Mouse (Mus musculus): ENCODE data around the gene Smdt1.

The Smdt1 gene

DNA sequence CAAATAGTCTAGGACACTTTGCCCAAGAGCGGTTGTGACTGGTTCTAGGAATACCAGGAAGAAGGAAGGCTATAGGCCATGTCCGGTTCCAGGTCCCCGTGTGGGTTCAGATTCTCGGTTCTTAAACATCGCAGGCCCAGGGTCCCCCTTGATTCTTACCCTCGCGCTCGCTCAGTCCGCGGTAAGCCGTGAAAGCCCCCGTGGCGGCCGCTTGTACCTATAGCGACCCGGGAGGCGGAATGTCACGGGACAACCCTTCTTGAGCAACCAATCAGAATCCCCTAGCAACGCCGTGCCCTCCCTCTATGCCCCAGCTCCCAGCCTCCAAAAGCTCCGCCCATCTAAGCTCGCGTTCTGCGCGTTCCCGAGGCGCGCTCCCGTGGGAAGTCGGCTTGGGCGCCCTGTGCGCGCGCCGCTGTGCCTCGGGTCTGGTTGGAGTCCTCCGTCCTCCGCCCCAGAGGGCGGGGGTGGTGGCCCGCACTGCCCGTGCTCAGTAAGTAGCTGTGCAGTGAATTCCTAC, at the start of gene Smdt1, which contains the start of the genes Naga and Pheta2:
Smdt1 (plus strand) TSS at position 367 of the 520 bp plus-strand sequence.
Naga (minus strand) TSS at position 333 of the 520 bp plus-strand sequence.
Pheta2 (plus strand) TSS at position 350 of the 520 bp plus-strand sequence.
- DNase-seq (ENCODE audit: low read depth, low spot score): peak; percentile 97

DNA sequence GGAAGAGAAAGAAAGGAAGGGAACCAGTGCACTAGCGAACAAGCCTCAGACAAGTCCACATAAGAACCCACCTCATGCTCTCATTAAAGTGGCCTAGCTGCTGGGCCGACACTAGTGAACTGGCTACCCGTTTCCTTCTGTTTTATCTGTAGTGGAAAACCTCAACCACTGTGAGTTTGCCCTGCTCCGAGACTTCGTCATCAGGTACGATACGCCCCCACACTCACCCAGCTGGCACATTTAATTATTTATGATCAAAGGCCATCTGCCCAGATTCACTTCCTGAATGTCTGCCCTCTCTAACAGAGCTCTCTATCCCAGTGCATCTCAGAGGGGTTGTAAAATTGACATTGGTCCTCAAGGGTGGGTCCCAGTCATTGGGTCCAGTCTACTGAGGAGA, 48.5 kb upstream of the Smdt1 start:
- no peak for DNase-seq (ENCODE audit: low read depth, low spot score)

DNA sequence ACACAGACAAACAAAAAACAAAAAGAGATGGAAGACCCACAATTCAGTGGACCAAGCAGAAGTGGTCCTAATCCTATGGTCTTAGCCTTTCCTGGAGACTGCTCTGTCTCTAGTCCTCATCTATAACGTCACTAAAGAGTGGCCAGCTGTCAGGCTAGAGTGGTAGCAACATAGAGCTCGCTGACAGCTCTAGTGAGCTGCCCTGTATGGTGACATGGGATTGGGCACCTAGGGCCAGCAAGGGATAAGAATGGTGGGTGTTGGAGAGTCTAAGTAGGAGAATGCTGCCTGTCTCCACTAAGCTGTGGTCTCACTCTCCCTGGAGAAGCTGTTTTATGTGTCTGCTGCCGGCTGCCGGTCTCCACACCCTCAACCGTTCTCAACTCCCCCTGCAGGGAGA, 45.9 kb upstream of the Smdt1 start:
- DNase-seq (ENCODE audit: low read depth, low spot score): no peak

DNA sequence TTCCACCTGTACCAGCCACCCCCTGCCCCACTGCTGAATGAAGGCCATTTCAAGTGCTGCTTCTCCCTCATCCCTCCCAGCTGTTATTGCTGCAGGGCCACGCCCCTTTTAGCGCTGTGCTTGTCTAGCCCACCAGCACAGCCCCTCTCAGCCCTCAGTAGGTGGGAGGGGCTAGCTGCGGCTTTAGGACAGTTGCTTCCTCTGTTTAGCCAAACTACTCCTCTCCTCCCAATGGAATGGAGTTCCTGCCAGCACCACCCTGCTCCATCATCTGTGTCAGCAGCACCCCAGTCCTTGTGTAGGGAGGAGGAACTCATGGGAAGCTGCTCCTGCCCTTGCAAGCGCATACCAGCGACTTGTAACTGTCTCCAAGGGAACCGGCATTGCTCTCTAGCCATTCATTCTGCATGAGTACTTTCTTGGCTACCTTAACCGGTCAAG, 45.5 kb upstream of the Smdt1 start:
- DNase-seq (ENCODE audit: low read depth, low spot score): peak; percentile 49

DNA sequence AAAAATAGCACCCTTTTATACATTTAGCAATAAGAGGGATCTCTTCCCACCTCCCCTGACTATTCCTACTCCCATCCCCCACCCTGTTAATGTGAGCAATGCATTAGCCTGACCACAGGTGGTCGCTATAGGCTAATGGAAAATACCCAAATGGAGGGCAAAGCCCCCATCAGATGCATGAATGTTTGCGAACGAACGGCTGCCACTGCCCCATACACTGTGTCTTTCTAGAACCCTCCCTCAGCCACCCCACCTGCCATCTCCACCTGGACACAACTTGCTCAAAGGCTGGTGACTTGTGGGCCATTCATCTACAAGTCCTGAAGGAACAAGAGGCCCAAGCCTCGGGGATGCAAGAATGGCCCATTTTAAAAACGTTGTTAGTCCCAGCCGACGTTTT, 44.7 kb upstream of the Smdt1 start:
- DNase-seq (ENCODE audit: low read depth, low spot score): peak; percentile 58

DNA sequence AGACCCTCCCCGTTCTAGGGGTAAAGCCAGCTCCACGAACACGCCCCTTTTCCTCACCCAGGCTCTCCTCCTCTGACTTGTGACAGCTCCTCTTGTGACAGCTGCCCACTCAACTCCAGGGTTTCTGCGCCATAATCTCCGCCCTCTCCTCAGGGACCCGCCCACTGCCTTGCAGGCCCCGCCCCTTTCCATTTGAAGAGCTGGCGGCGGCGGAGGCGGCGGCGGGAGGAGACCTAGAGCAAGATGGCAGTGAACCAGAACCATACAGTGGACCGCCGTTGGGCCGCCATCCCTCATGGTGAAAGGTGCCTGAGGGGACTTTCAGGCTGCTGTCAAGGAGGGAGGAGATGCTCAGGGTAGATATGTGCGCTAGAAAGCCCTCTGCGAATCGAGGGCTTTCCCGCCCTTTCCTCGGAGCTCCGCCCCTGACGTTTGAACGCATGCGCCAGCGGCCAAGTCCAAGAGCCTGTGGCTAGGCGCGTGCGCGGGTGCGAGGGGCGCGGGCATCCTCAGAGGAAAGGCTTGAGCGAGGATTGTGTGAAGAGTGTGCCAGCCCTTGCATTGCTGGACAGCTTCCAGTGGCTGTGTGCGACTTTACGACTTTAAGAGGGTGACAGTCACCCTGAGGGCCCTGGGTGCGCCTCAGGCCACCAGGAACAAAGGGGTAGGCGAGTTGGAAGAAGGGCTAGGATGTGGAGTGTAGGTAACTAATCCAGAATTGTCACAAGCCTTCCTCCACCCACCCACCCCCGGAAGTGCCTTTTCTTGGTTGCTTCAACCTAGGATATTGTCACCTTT, 39.8 kb upstream of the Smdt1 start, which contains the start of gene Wbp2nl:
Wbp2nl (plus strand) TSS at position 191 of the 798 bp plus-strand sequence.
- DNase-seq (ENCODE audit: low read depth, low spot score): peak; percentile 85

DNA sequence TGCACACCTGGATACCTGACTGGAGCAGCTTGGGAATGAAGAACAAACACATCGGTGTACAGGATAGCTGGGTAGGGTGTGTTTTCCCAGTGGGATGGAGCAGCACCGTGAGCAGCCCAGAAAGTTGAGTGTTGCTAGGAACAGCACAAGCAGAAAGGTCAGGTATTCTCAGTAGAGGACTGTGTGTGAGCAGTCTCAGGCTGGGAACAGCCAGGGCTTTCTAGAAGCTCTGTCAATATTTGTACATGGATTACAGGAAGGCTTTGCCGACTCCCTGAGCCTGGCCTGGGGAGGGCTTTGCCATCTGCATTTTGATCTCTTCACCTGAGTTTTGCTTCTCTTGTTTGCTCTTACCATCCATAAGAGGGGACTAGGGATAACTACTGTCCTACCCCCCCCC, 31.7 kb upstream of the Smdt1 start:
- no peak for DNase-seq (ENCODE audit: low read depth, low spot score)

DNA sequence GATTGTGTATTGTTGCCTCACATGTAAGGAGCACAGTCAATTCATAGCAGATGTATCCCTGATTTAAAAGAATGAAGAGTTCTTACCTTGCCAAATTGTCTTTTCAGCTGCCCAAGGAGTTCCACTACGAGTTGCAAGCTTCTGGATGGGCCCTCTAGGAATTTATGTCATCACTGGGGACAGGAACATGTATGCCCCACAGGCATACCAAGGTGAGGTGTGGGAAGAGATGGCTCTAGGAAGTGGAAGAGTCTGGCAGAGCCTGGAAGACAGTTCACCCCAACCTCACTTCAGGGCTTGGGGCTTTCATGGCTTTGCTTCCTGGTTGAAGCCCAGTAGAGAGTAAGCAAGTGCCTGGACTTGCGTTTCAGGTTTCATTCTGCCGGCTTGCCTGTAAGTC, 30.3 kb upstream of the Smdt1 start:
- DNase-seq (ENCODE audit: low read depth, low spot score): no peak

DNA sequence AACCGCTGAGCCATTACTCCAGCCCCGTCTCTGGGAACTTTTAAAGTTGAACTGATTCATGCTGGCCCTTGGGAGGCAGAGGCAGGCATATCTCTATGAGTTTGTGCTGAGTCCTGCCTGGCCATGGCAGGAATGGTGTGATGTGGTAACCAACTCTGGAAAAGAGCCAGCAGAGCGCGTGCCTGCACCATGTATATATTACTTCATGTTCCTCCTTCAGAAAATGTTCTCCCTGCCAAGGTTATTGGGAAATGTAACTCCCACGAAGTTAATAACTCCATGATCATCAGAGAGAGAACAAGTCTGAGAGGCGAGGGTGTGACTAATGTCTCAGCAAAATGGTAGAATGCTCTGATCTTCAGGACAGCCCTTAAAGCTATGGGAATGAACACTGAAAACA, 20.9 kb upstream of the Smdt1 start:
- no peak for DNase-seq (ENCODE audit: low read depth, low spot score)

DNA sequence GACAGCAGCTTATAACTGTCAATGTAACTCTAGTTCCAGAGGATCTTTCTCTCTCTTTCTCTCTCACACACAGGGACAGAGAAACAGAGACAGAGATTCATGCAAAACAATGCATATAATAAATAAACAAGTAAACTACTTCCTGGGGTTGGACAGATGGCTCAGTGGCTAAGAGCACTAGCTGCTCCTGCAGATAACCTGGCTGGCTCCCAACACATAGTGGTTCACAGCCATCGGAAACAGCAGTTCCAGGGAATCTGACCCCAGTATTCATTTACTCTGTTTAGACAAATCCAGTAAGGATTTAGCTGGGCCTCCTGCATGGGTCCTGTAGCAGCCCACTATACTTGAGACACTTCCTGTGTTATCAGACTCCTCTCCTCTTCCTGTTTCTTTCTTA, 19.1 kb upstream of the Smdt1 start:
- DNase-seq (ENCODE audit: low read depth, low spot score): no peak

DNA sequence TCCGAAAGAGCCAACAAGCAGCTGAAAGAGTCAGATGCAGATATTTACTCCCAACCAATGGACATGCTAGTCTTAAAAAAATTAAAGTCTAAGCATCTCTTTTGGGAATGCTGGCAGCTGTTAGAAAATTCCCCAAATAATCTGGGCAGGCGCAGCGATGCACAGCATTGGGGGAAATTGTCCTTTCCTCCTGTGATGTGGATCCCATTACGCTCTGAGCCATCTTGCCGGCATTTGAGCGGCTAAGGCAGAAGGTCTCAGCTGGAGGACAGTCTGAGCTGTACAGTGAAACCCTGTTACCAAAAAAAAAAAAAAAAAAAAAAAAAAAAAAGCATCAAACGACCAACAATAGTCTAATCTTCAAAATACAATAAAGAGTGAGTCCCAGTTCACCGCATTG, 16.6 kb upstream of the Smdt1 start:
- DNase-seq (ENCODE audit: low read depth, low spot score): no peak

DNA sequence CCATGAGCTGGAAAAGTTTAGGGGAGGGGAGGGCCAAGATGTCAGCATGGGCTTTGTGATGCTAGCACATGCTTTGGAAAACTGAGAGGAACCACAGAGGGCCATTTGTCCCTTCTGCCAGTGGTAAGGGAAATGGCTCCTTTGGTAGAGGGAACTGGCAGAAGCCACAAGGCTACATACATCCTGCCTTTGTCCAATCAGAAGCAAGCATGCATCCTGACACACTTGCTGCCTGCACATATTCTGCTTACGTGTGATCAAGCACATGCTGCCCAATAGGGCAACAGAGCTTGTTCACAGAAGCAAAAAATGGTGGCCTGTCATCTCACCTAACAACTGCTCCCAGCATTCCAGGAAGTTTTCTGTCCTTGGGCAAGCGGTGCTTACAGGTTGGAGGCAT, 13.4 kb upstream of the Smdt1 start:
- no peak for DNase-seq (ENCODE audit: low read depth, low spot score)

DNA sequence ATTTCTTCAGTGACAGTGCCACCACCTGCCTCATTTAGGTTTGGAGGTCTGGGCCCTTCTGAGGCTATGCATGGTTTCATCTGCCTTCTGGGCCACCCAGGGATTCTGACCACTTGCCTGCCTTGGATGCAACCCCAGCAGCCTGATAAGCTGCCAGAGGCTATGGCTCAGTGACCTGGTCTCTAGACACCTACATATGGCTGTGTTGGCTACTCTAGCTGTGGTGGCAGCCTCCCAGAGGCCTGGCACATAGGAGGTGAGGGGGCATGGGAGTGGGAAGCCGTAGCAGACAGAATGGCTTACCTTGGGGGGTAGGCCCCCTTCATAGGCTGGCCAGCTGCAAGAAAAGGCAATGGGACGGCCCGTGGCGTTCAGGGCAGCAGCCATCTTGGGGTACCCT, 3.6 kb upstream of the Smdt1 start:
- no peak for DNase-seq (ENCODE audit: low read depth, low spot score)

DNA sequence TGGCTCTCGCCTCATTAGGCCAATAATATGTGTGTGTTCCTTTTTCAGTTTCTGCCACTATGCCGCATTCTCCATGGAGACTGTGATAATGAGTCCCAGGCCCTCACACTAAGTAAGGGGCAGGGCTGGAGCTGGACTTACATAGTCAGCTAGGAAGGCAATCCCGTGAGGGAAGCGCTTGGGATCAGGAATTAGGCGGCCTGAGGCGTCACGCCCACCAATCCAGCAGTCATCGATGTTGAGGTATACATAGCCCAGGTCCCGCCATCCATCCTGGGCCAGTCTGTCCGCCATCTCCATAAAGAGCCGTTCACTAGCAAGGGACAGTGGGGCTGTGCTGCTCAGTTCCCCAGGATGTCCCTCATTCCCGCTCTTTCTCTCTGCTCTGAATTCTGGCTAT, 2.1 kb upstream of the Smdt1 start:
- no peak for DNase-seq (ENCODE audit: low read depth, low spot score)

DNA sequence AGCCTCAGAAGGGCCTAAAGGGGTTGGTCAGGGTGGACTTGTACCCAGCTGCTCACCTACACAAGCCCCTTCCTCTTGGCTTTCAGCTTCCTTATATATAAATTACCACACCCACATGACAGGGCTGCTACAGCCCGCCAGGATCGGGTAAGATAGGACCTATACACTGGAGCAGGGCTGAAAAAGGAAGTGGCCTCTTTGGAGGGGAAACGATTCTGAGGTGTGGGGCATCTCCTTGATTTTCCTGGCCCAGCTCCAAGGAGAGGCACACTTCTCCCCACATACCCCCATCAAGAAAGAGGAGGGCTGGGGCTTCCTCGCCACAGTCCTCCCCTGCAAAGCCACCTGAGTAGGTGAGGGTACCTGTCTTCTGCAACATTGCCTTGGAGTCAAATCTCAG, 884 bp upstream of the Smdt1 start:
- DNase-seq (ENCODE audit: low read depth, low spot score): no peak

DNA sequence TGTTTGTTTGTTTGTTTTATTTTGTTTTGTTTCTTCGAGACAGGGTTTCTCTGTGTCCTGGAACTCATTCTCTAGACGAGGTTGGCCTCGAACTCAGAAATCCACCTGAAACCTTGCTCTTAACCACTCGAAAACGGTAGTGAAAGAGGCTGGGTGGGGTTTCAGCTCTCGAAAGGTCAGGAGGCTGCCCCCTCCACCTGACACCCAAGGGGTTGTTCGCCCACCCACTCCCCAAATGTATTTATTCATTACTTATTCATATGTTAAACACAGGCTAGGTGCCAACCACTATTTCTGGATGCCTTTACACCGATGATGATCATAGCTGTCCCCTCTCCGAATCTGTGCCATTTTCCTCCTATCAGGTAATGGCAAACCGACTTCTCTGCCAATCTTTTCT, 391 bp downstream of the Smdt1 start:
- DNase-seq (ENCODE audit: low read depth, low spot score): peak; percentile 30

DNA sequence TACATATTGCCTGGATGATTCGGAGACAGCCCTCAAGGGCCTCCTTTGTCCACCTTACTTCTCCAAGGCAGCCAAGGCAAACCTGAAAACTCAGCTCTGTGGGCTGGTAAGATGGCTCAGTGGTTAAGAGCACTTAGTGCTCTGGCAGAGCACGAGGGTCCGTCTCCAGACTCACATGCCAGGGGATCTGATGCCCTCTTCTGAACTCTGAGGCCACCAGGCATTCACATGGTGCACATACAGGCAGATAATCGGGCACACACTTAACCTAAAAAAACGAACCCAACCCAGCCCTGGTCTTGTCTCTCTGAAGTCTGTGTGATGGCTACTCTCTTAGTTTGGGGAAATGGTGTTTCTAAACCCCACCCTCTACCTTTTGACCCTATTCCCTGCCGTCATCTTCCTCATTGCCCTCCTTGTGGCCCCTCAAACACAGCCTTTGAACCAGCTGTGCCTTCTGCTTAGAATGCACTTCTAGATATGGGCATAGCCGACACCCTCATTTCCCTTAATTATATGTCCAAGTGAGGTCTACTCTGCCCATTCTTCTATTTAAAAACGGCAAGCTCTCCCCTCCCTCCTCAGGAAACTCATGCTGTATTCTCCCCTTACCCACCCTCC, 985 bp downstream of the Smdt1 start:
- no peak for DNase-seq (ENCODE audit: low read depth, low spot score)

DNA sequence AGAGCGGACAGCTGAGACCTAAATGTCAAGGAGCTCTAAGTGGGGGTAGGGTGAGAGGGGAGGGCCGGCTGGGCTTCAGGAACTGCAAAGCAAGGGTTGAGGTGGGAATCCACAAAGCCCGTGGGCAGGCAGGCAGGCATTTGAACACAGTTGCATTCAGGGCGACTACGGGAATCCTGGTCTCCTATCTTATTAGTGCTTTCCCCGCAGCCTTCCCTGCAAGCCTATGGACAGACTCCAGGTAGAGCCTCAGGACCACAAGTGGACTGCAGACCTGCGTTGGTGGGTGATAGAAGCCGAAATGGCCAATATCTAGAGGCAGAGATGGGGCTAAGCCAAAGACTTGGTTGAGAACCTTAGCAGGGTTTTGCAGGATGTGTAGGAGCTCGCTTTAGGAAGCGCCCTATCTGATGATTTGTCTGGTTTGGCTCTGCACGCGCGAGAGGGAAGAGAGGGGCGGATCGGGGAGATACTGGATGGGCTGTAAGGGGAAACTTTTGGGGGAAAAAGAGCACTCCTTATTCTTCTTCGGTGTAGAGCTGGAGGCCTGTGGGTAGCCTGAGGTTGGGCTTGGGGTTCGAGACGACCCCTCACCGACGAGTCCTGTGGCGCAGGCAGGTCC, 1.8 kb downstream of the Smdt1 start:
- DNase-seq (ENCODE audit: low read depth, low spot score): peak; percentile 36

DNA sequence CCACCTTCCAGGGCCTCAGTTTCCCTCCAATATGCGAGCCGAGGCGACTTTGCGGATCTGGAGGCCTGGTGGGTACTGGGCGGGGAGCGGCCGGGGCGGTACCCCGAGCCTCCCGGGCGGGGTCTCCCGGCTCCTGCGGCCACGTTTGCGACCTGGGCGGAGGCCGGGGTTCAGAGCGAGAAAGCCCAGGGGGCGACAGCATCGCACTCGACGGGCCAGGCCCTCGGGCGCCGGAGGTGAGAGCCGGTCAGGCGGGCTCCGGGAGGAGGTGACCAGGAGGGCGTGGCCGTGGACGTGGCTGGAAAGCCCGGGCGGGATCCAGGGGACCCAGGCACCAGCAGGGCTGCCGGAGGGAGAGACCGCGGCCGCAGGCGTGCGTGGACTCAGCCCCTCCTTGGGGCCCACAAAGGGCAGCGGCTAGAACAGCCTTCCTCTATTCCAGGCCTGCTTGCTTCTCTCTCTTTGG, 2.3 kb downstream of the Smdt1 start:
- DNase-seq (ENCODE audit: low read depth, low spot score): no peak

DNA sequence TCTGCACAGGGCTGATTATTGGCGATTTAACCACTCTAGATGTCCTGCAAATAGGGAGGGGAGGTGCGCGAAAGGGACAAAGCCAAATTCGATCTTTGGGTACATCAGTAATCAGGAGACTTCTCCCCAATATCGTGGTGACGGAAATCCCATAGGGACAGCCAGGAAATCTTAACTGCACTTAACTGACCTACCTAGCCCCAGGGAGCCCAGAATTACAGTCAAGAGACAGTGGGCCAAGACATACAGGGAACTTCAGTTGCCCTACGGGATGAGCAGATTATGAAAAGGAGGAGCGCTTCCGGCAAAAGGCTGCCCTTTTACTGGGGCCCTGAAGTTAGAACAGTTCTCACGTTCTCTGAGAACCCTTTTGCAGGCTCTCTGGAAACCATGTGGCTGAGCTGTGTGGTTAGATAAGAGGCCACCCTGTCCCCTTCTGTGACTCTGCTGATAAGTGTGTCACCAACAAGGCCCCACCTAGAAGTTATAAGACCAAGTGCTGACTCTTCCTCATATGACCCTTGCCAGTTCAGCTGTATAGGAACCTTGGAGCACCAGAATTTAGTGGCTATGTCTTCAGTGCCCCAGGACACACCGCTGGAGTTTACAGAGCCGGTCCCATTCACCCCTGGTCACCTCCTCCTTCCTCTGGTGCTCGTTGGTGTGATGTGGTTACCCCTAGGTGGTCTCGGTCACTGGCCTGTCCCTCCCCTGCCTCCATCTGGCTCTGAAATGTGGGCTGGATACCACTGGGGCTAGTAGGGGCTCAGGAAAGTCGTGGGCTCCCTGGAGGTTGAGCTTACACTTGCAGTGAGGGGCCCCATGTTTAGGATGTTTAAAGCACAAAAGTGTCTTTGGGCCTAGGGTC, 3.1 kb downstream of the Smdt1 start:
- no peak for DNase-seq (ENCODE audit: low read depth, low spot score)

DNA sequence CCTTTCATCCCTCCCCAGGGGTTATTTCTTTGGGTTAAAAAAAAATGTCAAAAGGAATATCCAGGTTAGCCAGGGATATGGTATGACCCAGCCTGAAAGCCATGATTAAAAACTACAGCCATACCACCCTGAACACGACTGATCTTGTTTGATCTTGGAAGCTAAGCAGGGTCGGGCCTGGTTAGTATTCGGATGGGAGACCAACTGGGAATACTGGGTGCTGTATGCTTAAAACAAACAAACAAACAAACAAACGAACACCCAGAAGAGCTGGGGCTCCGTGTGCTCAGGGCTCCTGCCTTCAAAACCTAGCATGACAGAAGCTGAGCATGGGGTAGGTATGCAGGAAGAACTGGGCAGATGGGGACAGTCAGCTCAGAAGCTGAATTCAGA, 3.8 kb downstream of the Smdt1 start:
- DNase-seq (ENCODE audit: low read depth, low spot score): no peak
